Mouse (Mus musculus) testis, adult 2 months (tissue): ENCODE measurements around the gene Them7. TPM values are rescaled to one million over a fixed set of nuclear protein-coding genes. Genes with fewer than 3 reads are reported as not detected.

Experiments used
- H3K27ac ChIP-seq: fragments of 200-500 bp; 2 replicates; pipeline ENCODE4 v1.5.1; 2012; ENCODE audit warnings: low read depth, low read length; ENCODE audit not compliant: control insufficient read depth, insufficient read depth
- H3K27me3 ChIP-seq: fragments of 200-500 bp; 2 replicates; pipeline ENCODE4 v1.6.1; 2012; ENCODE audit warnings: mild to moderate bottlenecking, low read length, moderate library complexity; ENCODE audit not compliant: control insufficient read depth, insufficient read depth
- H3K36me3 ChIP-seq: fragments of 200-500 bp; 2 replicates; pipeline ENCODE4 v1.6.1; 2012; ENCODE audit warnings: mild to moderate bottlenecking, low read length; ENCODE audit not compliant: control insufficient read depth, insufficient read depth
- H3K4me1 ChIP-seq: fragments of 200-500 bp; 2 replicates; pipeline ENCODE4 v1.6.1; 2012; ENCODE audit warnings: low read length; ENCODE audit not compliant: control insufficient read depth, insufficient read depth
- H3K4me3 ChIP-seq: fragments of 200-500 bp; 2 replicates; pipeline ENCODE4 v1.5.1; 2012; ENCODE audit warnings: low read depth, mild to moderate bottlenecking, low read length, moderate library complexity, mixed read lengths; ENCODE audit not compliant: control insufficient read depth
- CTCF ChIP-seq: fragments of 200-500 bp; IDR thresholded peaks from 2 replicates; pipeline ENCODE4 v1.5.1; 2012; ENCODE audit warnings: low read depth, mild to moderate bottlenecking, inconsistent platforms, low read length, moderate library complexity; ENCODE audit not compliant: control insufficient read depth, insufficient read depth, insufficient replicate concordance
- POLR2A ChIP-seq: fragments of 200-500 bp; IDR thresholded peaks from 2 replicates; pipeline ENCODE4 v1.6.1; 2012; ENCODE audit warnings: low read depth, mild to moderate bottlenecking, inconsistent platforms, low read length, moderate library complexity; ENCODE audit not compliant: control insufficient read depth
- polyA plus RNA-seq: library from polyadenylated mRNA; depleted of rRNA; stranded (reverse); fragments of >200 nt; gene quantifications from 2 replicates; pipeline ENCODE4 v1.2.3, GENCODE M21; 2012

Them7 gene
- polyA plus RNA-seq, 1 experiment = 0.56 TPM

DNA sequence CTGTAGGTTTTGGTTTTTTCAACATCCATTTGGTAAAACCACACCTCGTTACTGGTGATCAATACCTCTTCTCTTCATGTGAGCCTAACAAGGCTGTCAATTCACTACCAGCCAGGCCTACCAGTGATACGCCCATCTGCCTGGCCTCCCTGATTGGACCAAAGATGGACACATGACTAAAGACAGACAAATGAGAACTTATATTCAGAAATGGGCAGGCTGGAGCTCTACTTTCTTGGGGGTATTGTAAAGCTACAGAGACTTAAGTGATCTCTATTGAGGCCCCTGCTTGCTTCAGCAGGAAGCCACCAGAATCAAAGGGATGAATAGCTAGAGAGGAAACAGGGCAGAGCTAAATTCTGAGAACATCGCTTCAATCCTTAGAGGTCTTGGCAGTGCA, 133.9 kb downstream of the Them7 start:
- H3K4me1 ChIP-seq = no peaks in the 10 kb centered on the region
- H3K27me3 ChIP-seq = no peaks in the 10 kb centered on the region
- no peaks in the 10 kb centered on the region for H3K36me3 ChIP-seq
- no peak overlapping the region for H3K27ac ChIP-seq
- TF ChIP-seq CTCF = no peak
- TF ChIP-seq POLR2A = no peak
- H3K4me3 ChIP-seq = no peak overlapping the region

DNA sequence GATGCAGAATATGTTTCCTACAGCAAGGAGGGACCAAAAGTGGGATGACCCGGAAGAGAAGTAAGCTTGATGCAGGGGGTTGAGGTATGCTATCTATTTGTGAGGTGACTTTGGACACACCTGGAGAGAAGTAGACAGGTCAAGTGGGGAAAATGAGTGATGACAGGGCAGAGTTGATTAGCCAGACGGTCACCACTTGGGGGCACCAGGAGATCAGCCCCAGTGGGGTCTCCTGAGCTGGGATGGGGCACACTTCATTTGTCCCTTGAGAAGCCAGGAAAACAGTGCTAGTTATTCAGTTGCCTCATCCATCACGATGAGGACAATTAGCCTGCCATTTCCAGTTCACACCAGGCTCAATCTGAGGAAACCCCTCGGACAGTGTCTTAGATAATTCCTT, 143.5 kb downstream of the Them7 start:
- Histone ChIP-seq H3K36me3 (no peaks in the 10 kb centered on the region), H3K27ac (no peak overlapping the region), H3K27me3 (no peaks in the 10 kb centered on the region), H3K4me3 (no peak overlapping the region), H3K4me1 (0 out of 2 replicates have a peak, but pooled peaks cover 2% of the 10 kb centered on the region)
- TF ChIP-seq POLR2A = no peak
- TF ChIP-seq CTCF = no peak; the same call in 1 of the 2 replicates

DNA sequence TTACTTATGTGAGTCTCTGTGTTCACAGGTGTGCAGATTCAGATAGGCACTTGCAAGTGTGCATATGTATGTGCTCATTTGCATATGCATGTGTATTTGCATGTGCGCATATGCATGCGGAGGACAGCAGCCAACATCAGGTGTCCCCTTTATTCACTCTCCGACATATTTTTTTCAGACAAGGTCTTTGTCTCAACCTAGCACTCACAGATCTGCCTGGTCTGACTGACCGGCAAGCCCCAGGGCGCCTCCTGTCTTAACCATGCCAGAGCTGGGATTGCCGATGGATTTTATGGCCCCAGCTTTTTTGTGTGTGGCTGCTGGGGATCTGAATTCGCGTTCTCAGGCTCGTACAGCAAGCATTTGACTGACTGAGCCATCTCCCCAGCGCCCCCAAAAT, 146.1 kb downstream of the Them7 start:
- H3K4me1 ChIP-seq = peaks cover 3% of the 10 kb centered on the region; the same call in 1 of the 2 replicates
- no peak overlapping the region for H3K27ac ChIP-seq
- no peaks in the 10 kb centered on the region for H3K36me3 ChIP-seq
- H3K4me3 ChIP-seq = no peak overlapping the region
- TF ChIP-seq POLR2A (no peak), CTCF (no peak)
- no peaks in the 10 kb centered on the region for H3K27me3 ChIP-seq

GRCm38 (mm10) chr2:105370698-105371097, 146.6 kb downstream of the Them7 start:
- no peak overlapping the region for H3K27ac ChIP-seq
- TF ChIP-seq CTCF (no peak), POLR2A (no peak)
- no peak overlapping the region for H3K4me3 ChIP-seq

GRCm38 (mm10) chr2:105372156-105372555, 148.0 kb downstream of the Them7 start:
- TF ChIP-seq POLR2A (no peak), CTCF (no peak)
- Histone ChIP-seq H3K4me3 (no peak overlapping the region), H3K4me1 (peaks cover 3% of the 10 kb centered on the region; the same call in 1 of the 2 replicates), H3K27me3 (no peaks in the 10 kb centered on the region), H3K36me3 (no peaks in the 10 kb centered on the region), H3K27ac (no peak overlapping the region)

More at GRCm38 (mm10) chr2:105370698-105371097, 146.6 kb downstream of the Them7 start:
- no peaks in the 10 kb centered on the region for H3K27me3 ChIP-seq
- H3K4me1 ChIP-seq = peaks cover 3% of the 10 kb centered on the region; the same call in 1 of the 2 replicates
- no peaks in the 10 kb centered on the region for H3K36me3 ChIP-seq

- TF ChIP-seq CTCF = no peak
- TF ChIP-seq POLR2A = no peak
These were observed 148.6 kb downstream of the Them7 start for GRCm38 (mm10) chr2:105372727-105373126.

DNA sequence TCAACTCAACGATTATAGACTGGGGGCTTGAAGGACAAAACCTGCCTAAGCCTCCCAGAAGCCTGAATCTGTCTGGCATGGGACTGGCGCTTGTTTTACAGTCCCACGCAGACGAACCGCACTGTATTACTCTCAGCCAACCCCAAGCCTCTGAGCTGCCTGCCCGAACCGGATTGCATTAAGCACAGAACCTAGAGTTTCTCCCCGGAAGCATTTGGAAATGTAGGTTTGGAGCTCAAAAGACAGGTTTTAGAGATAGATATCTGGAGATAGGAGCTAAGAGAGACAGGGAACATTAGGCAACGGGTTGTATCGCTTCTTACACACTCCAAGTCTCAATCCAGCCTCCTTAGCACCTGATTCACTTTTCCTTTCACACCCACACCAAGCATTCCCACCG, 149.5 kb downstream of the Them7 start:
- Histone ChIP-seq H3K27ac (no peak overlapping the region), H3K36me3 (no peaks in the 10 kb centered on the region), H3K27me3 (no peaks in the 10 kb centered on the region), H3K4me3 (peak overlapping the region; percentile 6; the same call in 1 of the 2 replicates), H3K4me1 (peaks cover 3% of the 10 kb centered on the region; the same call in 1 of the 2 replicates)
- no peak for TF ChIP-seq CTCF
- no peak for TF ChIP-seq POLR2A

More at GRCm38 (mm10) chr2:105372727-105373126, 148.6 kb downstream of the Them7 start:
- peaks cover 3% of the 10 kb centered on the region; the same call in 1 of the 2 replicates for H3K4me1 ChIP-seq
- no peaks in the 10 kb centered on the region for H3K27me3 ChIP-seq
- no peak overlapping the region for H3K27ac ChIP-seq
- no peak overlapping the region for H3K4me3 ChIP-seq
- H3K36me3 ChIP-seq = no peaks in the 10 kb centered on the region
